ENCODE assay signal across 8 mouse cellular contexts in genomic region chr5:3646991-3647707, GRCm38 (mm10). TPM values are rescaled to one million over a fixed set of nuclear protein-coding genes. Genes with fewer than 3 reads are reported as not detected.
DNase-seq lines count a peak whose midpoint lies in the region; ATAC-seq lines count a peak whose summit lies in the region.

No protein-coding gene starts in this region.

- H3K27ac ChIP-seq in forebrain, embryonic 16.5 days (ENCODE audit: low read length): peak overlapping the region; percentile 89
- H3K27ac ChIP-seq in hindbrain, embryonic 14.5 days: peak overlapping the region; percentile 91

- intact Hi-C loops in left cerebral cortex, postnatal 14 days (cut with DNase I): loop anchor here (5.0 kb wide), 1 partner anchor 155 kb away; the partner anchor contains the start of genes Ankib1 and Krit1

- H3K4me3 ChIP-seq in forebrain, embryonic 16.5 days (replicated peaks; ENCODE audit: low read length): peak overlapping the region; percentile 92
- peak overlapping the region; percentile 99 for H3K4me3 ChIP-seq in hindbrain, embryonic 14.5 days (replicated peaks; ENCODE audit: low read length)

- peak; percentile 39 for DNase-seq in gastrocnemius, adult 18-20 months (ENCODE audit: low spot score)
- DNase-seq in gastrocnemius, postnatal 25 days: no peak
- DNase-seq in cerebellum, adult 18-20 months: peak; percentile 61 to 67
- DNase-seq in hindbrain, embryonic 14.5 days (ENCODE audit: low spot score): peak; percentile 60
- peak; percentile 37 to 61 for DNase-seq in left cerebral cortex, postnatal 14 days (ENCODE audit: low spot score in 2 of 2)
- peak; percentile 37 for DNase-seq in right cerebral cortex, postnatal 25 days

- no peaks in the 10 kb centered on the region for H3K27me3 ChIP-seq in forebrain, embryonic 16.5 days (replicated peaks; ENCODE audit: control insufficient read depth, insufficient read depth, low read length)
- no peaks in the 10 kb centered on the region for H3K27me3 ChIP-seq in hindbrain, embryonic 14.5 days (ENCODE audit: control insufficient read depth, insufficient read depth, low read length)

- peak overlapping the region; percentile 62 for H3K4me2 ChIP-seq in forebrain, embryonic 16.5 days (ENCODE audit: low read length)
- H3K4me2 ChIP-seq in hindbrain, embryonic 14.5 days (replicated peaks): peak overlapping the region; percentile 62

- peaks cover 10% of the 10 kb centered on the region for H3K4me1 ChIP-seq in forebrain, embryonic 16.5 days (replicated peaks; ENCODE audit: control insufficient read depth, insufficient read depth, low read length)
- H3K4me1 ChIP-seq in hindbrain, embryonic 14.5 days (replicated peaks; ENCODE audit: control insufficient read depth, insufficient read depth, low read length): peaks cover 13% of the 10 kb centered on the region

- 0% methylated on average over 58 of the region's 60 CpGs for WGBS in forebrain, embryonic 16.5 days
- WGBS in hindbrain, embryonic 14.5 days: under 1% methylated on average over 43 of the region's 60 CpGs

- H3K9ac ChIP-seq in forebrain, embryonic 16.5 days (replicated peaks; ENCODE audit: low read depth, low read length): peak overlapping the region; percentile 90
- peak overlapping the region; percentile 90 for H3K9ac ChIP-seq in hindbrain, embryonic 14.5 days

- peaks cover 4% of the 10 kb centered on the region; the same call in 1 of the 2 replicates for H3K36me3 ChIP-seq in forebrain, embryonic 16.5 days (ENCODE audit: control insufficient read depth, insufficient read depth)
- peaks cover 32% of the 10 kb centered on the region for H3K36me3 ChIP-seq in hindbrain, embryonic 14.5 days (replicated peaks; ENCODE audit: control insufficient read depth, insufficient read depth)

- no peaks in the 10 kb centered on the region for H3K9me3 ChIP-seq in forebrain, embryonic 16.5 days (ENCODE audit: control insufficient read depth, low read length)
- no peaks in the 10 kb centered on the region for H3K9me3 ChIP-seq in hindbrain, embryonic 14.5 days (ENCODE audit: control insufficient read depth, low read length)

- ATAC-seq in forebrain, embryonic 16.5 days: peak; percentile 80
- ATAC-seq in hindbrain, embryonic 14.5 days (ENCODE audit: low FRiP score): peak; percentile 78
- ATAC-seq in megakaryocyte progenitor cell, adult 5-6 weeks (replicated peaks; ENCODE audit: poor library complexity): peak; percentile 65

RNA-seq across cellular contexts. Expression of gene Tmbim7, which starts 3.8 kb away (rescaled TPM):
- total RNA-seq in gastrocnemius, adult 18-20 months (2021): not detected
- total RNA-seq in gastrocnemius, postnatal 25 days (2021): not detected
- not detected in 2 replicates for polyA plus RNA-seq in forebrain, embryonic 16.5 days (2015; fragmentation: Nextera tagmentation; extraction: Ambion mirVana)
- polyA plus RNA-seq in hindbrain, embryonic 14.5 days (2014; fragmentation: Nextera tagmentation; extraction: Ambion mirVana): not detected in 2 replicates
- not detected for total RNA-seq in left cerebral cortex, postnatal 14 days (2021)
- not detected in 2 replicates for total RNA-seq in megakaryocyte progenitor cell, adult 5-6 weeks (2015)
- 0.68 TPM in 1 of 2 replicates, not detected in the other for total RNA-seq in megakaryocyte progenitor cell, adult 5-6 weeks (2017)

RNA-seq across cellular contexts. Expression of gene Gatad1, which starts 9.8 kb away (rescaled TPM):
- 10 to 100 TPM; 87.4 to 99.2 TPM for total RNA-seq in gastrocnemius, adult 18-20 months (2021)
- 10 to 100 TPM; 70.8 to 78.5 TPM for total RNA-seq in gastrocnemius, postnatal 25 days (2021)
- 56.9 and 57.3 TPM in 2 replicates for polyA plus RNA-seq in forebrain, embryonic 16.5 days (2015; fragmentation: Nextera tagmentation; extraction: Ambion mirVana)
- polyA plus RNA-seq in hindbrain, embryonic 14.5 days (2014; fragmentation: Nextera tagmentation; extraction: Ambion mirVana): 77.4 and 81.5 TPM in 2 replicates
- 100 to 1,000 TPM; 117 to 118 TPM for total RNA-seq in left cerebral cortex, postnatal 14 days (2021)
- 112 and 131 TPM in 2 replicates for total RNA-seq in megakaryocyte progenitor cell, adult 5-6 weeks (2015)
- total RNA-seq in megakaryocyte progenitor cell, adult 5-6 weeks (2017): 179 and 200 TPM in 2 replicates

RNA-seq across cellular contexts. Expression of gene Rbm48, which starts 50.8 kb away (rescaled TPM):
- 1 to 10 TPM; 5.0 to 5.5 TPM for total RNA-seq in gastrocnemius, adult 18-20 months (2021)
- 1 to 10 TPM; 4.3 to 4.7 TPM for total RNA-seq in gastrocnemius, postnatal 25 days (2021)
- 18.2 and 19.0 TPM in 2 replicates for polyA plus RNA-seq in forebrain, embryonic 16.5 days (2015; fragmentation: Nextera tagmentation; extraction: Ambion mirVana)
- 14.8 and 15.9 TPM in 2 replicates for polyA plus RNA-seq in hindbrain, embryonic 14.5 days (2014; fragmentation: Nextera tagmentation; extraction: Ambion mirVana)
- 10 to 100 TPM; 12.1 to 12.8 TPM for total RNA-seq in left cerebral cortex, postnatal 14 days (2021)
- 13.0 and 15.4 TPM in 2 replicates for total RNA-seq in megakaryocyte progenitor cell, adult 5-6 weeks (2015)
- total RNA-seq in megakaryocyte progenitor cell, adult 5-6 weeks (2017): 27.4 and 32.4 TPM in 2 replicates

RNA-seq across cellular contexts. Expression of gene Pex1, which starts 51.3 kb away (rescaled TPM):
- 1 to 10 TPM; 5.5 to 6.8 TPM for total RNA-seq in gastrocnemius, adult 18-20 months (2021)
- 1 to 10 TPM; 6.4 to 7.1 TPM for total RNA-seq in gastrocnemius, postnatal 25 days (2021)
- polyA plus RNA-seq in forebrain, embryonic 16.5 days (2015; fragmentation: Nextera tagmentation; extraction: Ambion mirVana): 24.8 and 27.3 TPM in 2 replicates
- polyA plus RNA-seq in hindbrain, embryonic 14.5 days (2014; fragmentation: Nextera tagmentation; extraction: Ambion mirVana): 18.3 and 25.2 TPM in 2 replicates
- total RNA-seq in left cerebral cortex, postnatal 14 days (2021): 10 to 100 TPM; 23.5 to 28.3 TPM
- 18.6 and 34.9 TPM in 2 replicates for total RNA-seq in megakaryocyte progenitor cell, adult 5-6 weeks (2015)
- 17.3 and 19.4 TPM in 2 replicates for total RNA-seq in megakaryocyte progenitor cell, adult 5-6 weeks (2017)
